Mouse (Mus musculus): ENCODE results near the gene Ropn1l.

GRCm38 (mm10) chr15:31398769-31399168 lies 54.8 kb downstream of the Ropn1l start:
- TF ChIP-seq POLR2A (IDR thresholded peaks at IDR 0.05; ENCODE audit: insufficient read length, low read depth) (no peak), MYOG (IDR thresholded peaks at IDR 0.05; ENCODE audit: control insufficient read depth in 1 of 3, insufficient read depth in 1 of 3, insufficient read length in 2 of 3, low read depth in 2 of 3) (no peak), USF1 (IDR thresholded peaks at IDR 0.05; ENCODE audit: low read depth) (no peak), CEBPB (IDR thresholded peaks at IDR 0.05; ENCODE audit: insufficient read depth, poor library complexity, severe bottlenecking) (no peak), TCF12 (IDR thresholded peaks at IDR 0.05; ENCODE audit: insufficient read depth, poor library complexity, severe bottlenecking) (no peak), POLR2AphosphoS2 (IDR thresholded peaks at IDR 0.05; ENCODE audit: insufficient read length, low read depth) (no peak)

Measured in myocyte (in vitro differentiated cells).